Mouse (Mus musculus): ENCODE measurements at regions not wholly inside any gene's neighbourhood (a gene's known extent, or its start where the extent isn't known, plus 50 kb on each side); places are given as distances from the start of the nearest gene placed in this dataset.

- DNase-seq (ENCODE audit: low spot score in 2 of 2): peak in 1 of 2 experiments; percentile 7
Measured at GRCm38 (mm10) chr4:34494961-34495723, 55.6 kb upstream of the Akirin2 start.

- DNase-seq (ENCODE audit: low spot score in 2 of 2): no peak
Measured at GRCm38 (mm10) chr4:34498325-34498724, 52.4 kb upstream of the Akirin2 start.

GRCm38 (mm10) chr4:34498781-34499180 lies 52.0 kb upstream of the Akirin2 start:
- no peak for DNase-seq (ENCODE audit: low spot score in 2 of 2)

- DNase-seq (ENCODE audit: low spot score in 2 of 2): no peak
Measured at GRCm38 (mm10) chr4:34499731-34500130, 51.0 kb upstream of the Akirin2 start.
